21 mouse cellular contexts compared by ENCODE assay signal in genomic region chr16:17382306-17382705, GRCm38 (mm10). TPM values are rescaled to one million over a fixed set of nuclear protein-coding genes. Genes with fewer than 3 reads are reported as not detected.
"Had no signal": no experiment of that assay in that cellular context is flagged by ENCODE, and none has a peak within 500 bp of the region (broad histone marks: within the 10 kb centered on the region; RNA-seq: fewer than 3 reads in every experiment).

No protein-coding gene starts in this region.

- H3K9me3 ChIP-seq: midbrain, embryonic 10.5 days; midbrain, embryonic 12.5 days; neural tube, embryonic 13.5 days; neural tube, embryonic 15.5 days had no signal

- H3K27ac ChIP-seq: midbrain, embryonic 10.5 days; midbrain, embryonic 12.5 days; neural tube, embryonic 13.5 days; neural tube, embryonic 15.5 days had no signal

- H3K27me3 ChIP-seq: midbrain, embryonic 12.5 days; neural tube, embryonic 13.5 days; neural tube, embryonic 15.5 days had no signal

- H3K9ac ChIP-seq: lung, embryonic 14.5 days; midbrain, embryonic 12.5 days; neural tube, embryonic 13.5 days; neural tube, embryonic 15.5 days had no signal

- H3K4me2 ChIP-seq: lung, embryonic 14.5 days; midbrain, embryonic 12.5 days; neural tube, embryonic 13.5 days; neural tube, embryonic 15.5 days had no signal

- H3K4me3 ChIP-seq: midbrain, embryonic 10.5 days; midbrain, embryonic 12.5 days; myocyte; neural tube, embryonic 13.5 days; neural tube, embryonic 15.5 days had no signal

- H3K4me1 ChIP-seq: midbrain, embryonic 10.5 days; midbrain, embryonic 12.5 days; neural tube, embryonic 13.5 days; neural tube, embryonic 15.5 days had no signal

- ATAC-seq: midbrain, embryonic 16.5 days had no signal

- DNase-seq: lung, adult 18-20 months; lung, embryonic 14.5 days; lung, postnatal 10 days; lung, postnatal 4 days; midbrain, embryonic 14.5 days; retina, postnatal 1 day; right cerebral cortex, adult 18-20 months; right cerebral cortex, postnatal 25 days; right cerebral cortex, postnatal 4 days; spleen, adult 18-20 months; thymus, adult 18-20 months; thymus, postnatal 36 days had no signal

RNA-seq across cellular contexts. Expression of gene Serpind1, which starts 51.1 kb away (rescaled TPM):
- total RNA-seq: megakaryocyte, adult 5-6 weeks; megakaryocyte-erythroid progenitor cell, adult 5-6 weeks had no signal
- polyA plus RNA-seq: small intestine, adult 2 months had no signal
